Mouse (Mus musculus): ENCODE results near the gene Cog2. TPM values are rescaled to one million over a fixed set of nuclear protein-coding genes. Genes with fewer than 3 reads are reported as not detected.

Gene Cog2
- polyA plus RNA-seq, 1 experiment from 2014 or later, result 37.1 TPM

- Histone ChIP-seq H3K9ac (replicated peaks; ENCODE audit: low read length) (no peak overlapping the region), H3K36me3 (replicated peaks; ENCODE audit: control insufficient read depth, insufficient read depth, low read depth, low read length) (no peaks in the 10 kb centered on the region), H3K4me2 (ENCODE audit: low read depth, low read length) (no peak overlapping the region), H3K9me3 (replicated peaks; ENCODE audit: control insufficient read depth, low read length) (no peaks in the 10 kb centered on the region), H3K4me3 (ENCODE audit: low read depth, low read length) (no peak overlapping the region), H3K4me1 (ENCODE audit: control insufficient read depth, insufficient read depth, low read length) (no peaks in the 10 kb centered on the region), H3K27me3 (ENCODE audit: control insufficient read depth, insufficient read depth, low read length) (no peaks in the 10 kb centered on the region), H3K27ac (replicated peaks; ENCODE audit: low read depth, low read length) (no peak overlapping the region)
- WGBS, result 85% methylated on average over 6 of the region's 6 CpGs
- ATAC-seq (replicated peaks; ENCODE audit: insufficient number of reproducible peaks, low FRiP score, low TSS enrichment, low read depth) (no peak), DNase-seq (ENCODE audit: low spot score) (no peak)
Observed at GRCm38 (mm10) chr8:124489786-124490185, 30.8 kb upstream of the Cog2 start.

DNA sequence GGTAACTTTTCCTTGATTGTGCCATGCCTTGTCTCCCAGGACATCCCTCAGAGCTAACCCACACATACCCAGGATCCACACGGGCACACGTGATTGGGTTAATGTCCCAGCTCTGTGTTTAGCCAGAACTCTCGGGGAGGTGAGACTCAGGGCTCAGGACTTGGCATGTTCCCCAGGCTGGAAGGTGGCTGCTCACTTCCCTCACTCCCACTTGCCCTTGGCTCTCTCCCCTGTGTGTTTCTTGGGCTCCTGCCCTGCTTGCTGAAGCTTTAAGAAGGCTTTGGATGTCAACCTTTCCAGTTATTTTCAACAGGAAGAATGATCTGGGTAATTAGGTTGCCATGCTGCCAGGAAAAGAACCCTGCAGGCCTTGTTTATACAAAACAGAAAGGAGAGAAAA, 26.2 kb upstream of the Cog2 start:
- no peak for ATAC-seq (replicated peaks; ENCODE audit: insufficient number of reproducible peaks, low FRiP score, low TSS enrichment, low read depth)
- Histone ChIP-seq H3K4me1 (ENCODE audit: control insufficient read depth, insufficient read depth, low read length) (no peaks in the 10 kb centered on the region), H3K9ac (replicated peaks; ENCODE audit: low read length) (no peak overlapping the region), H3K4me2 (ENCODE audit: low read depth, low read length) (no peak overlapping the region), H3K27me3 (ENCODE audit: control insufficient read depth, insufficient read depth, low read length) (no peaks in the 10 kb centered on the region), H3K27ac (replicated peaks; ENCODE audit: low read depth, low read length) (no peak overlapping the region), H3K9me3 (replicated peaks; ENCODE audit: control insufficient read depth, low read length) (no peaks in the 10 kb centered on the region), H3K36me3 (replicated peaks; ENCODE audit: control insufficient read depth, insufficient read depth, low read depth, low read length) (no peaks in the 10 kb centered on the region), H3K4me3 (ENCODE audit: low read depth, low read length) (no peak overlapping the region)
- 81% methylated on average over 3 of the region's 3 CpGs for WGBS
- no peak for DNase-seq (ENCODE audit: low spot score)

- Histone ChIP-seq H3K36me3 (replicated peaks; ENCODE audit: control insufficient read depth, insufficient read depth, low read depth, low read length) (no peaks in the 10 kb centered on the region), H3K27ac (replicated peaks; ENCODE audit: low read depth, low read length) (no peak overlapping the region), H3K4me1 (ENCODE audit: control insufficient read depth, insufficient read depth, low read length) (no peaks in the 10 kb centered on the region), H3K27me3 (ENCODE audit: control insufficient read depth, insufficient read depth, low read length) (no peaks in the 10 kb centered on the region), H3K9me3 (replicated peaks; ENCODE audit: control insufficient read depth, low read length) (no peaks in the 10 kb centered on the region), H3K4me3 (ENCODE audit: low read depth, low read length) (no peak overlapping the region), H3K9ac (replicated peaks; ENCODE audit: low read length) (no peak overlapping the region), H3K4me2 (ENCODE audit: low read depth, low read length) (no peak overlapping the region)
- 90% methylated on average over 15 of the region's 15 CpGs for WGBS
- no peak for ATAC-seq (replicated peaks; ENCODE audit: insufficient number of reproducible peaks, low FRiP score, low TSS enrichment, low read depth)
- DNase-seq (ENCODE audit: low spot score), result no peak
Observed at GRCm38 (mm10) chr8:124494955-124495354, 25.6 kb upstream of the Cog2 start.

GRCm38 (mm10) chr8:124495676-124496075, 24.9 kb upstream of the Cog2 start:
- H3K4me2 ChIP-seq (ENCODE audit: low read depth, low read length), result no peak overlapping the region
- no peaks in the 10 kb centered on the region for H3K4me1 ChIP-seq (ENCODE audit: control insufficient read depth, insufficient read depth, low read length)
- H3K9me3 ChIP-seq (replicated peaks; ENCODE audit: control insufficient read depth, low read length), result no peaks in the 10 kb centered on the region
- H3K4me3 ChIP-seq (ENCODE audit: low read depth, low read length), result no peak overlapping the region
- H3K9ac ChIP-seq (replicated peaks; ENCODE audit: low read length), result no peak overlapping the region
- H3K27me3 ChIP-seq (ENCODE audit: control insufficient read depth, insufficient read depth, low read length), result no peaks in the 10 kb centered on the region
- ATAC-seq (replicated peaks; ENCODE audit: insufficient number of reproducible peaks, low FRiP score, low TSS enrichment, low read depth) (no peak), DNase-seq (ENCODE audit: low spot score) (no peak)
- no peaks in the 10 kb centered on the region for H3K36me3 ChIP-seq (replicated peaks; ENCODE audit: control insufficient read depth, insufficient read depth, low read depth, low read length)
- 77% methylated on average over 11 of the region's 11 CpGs for WGBS
- no peak overlapping the region for H3K27ac ChIP-seq (replicated peaks; ENCODE audit: low read depth, low read length)

DNA sequence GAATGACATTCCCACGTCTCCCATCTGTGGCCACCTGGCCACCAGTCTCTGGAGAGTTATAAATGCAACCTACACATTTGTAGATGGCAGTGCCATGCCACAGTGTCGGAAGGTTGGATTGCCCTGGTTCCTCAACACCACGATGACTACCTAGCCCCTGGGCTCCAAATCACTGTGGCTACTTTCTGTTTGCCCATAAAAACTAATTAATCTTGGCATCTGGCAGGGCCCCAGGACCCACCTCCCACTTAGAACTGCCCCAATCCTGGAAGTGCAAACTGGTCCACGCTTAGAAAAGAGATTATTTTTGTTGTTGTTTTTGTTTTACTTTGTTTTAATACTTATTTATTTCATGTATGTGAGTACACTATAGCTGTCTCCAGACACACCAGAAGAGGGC, 24.3 kb upstream of the Cog2 start:
- H3K27me3 ChIP-seq (ENCODE audit: control insufficient read depth, insufficient read depth, low read length), result no peaks in the 10 kb centered on the region
- H3K27ac ChIP-seq (replicated peaks; ENCODE audit: low read depth, low read length), result no peak overlapping the region
- no peak overlapping the region for H3K9ac ChIP-seq (replicated peaks; ENCODE audit: low read length)
- WGBS, result 81% methylated on average over 4 of the region's 4 CpGs
- no peaks in the 10 kb centered on the region for H3K9me3 ChIP-seq (replicated peaks; ENCODE audit: control insufficient read depth, low read length)
- ATAC-seq (replicated peaks; ENCODE audit: insufficient number of reproducible peaks, low FRiP score, low TSS enrichment, low read depth) (no peak), DNase-seq (ENCODE audit: low spot score) (no peak)
- H3K36me3 ChIP-seq (replicated peaks; ENCODE audit: control insufficient read depth, insufficient read depth, low read depth, low read length), result no peaks in the 10 kb centered on the region
- H3K4me2 ChIP-seq (ENCODE audit: low read depth, low read length), result no peak overlapping the region
- no peak overlapping the region for H3K4me3 ChIP-seq (ENCODE audit: low read depth, low read length)
- no peaks in the 10 kb centered on the region for H3K4me1 ChIP-seq (ENCODE audit: control insufficient read depth, insufficient read depth, low read length)

GRCm38 (mm10) chr8:124496871-124497270, 23.7 kb upstream of the Cog2 start:
- no peak overlapping the region for H3K27ac ChIP-seq (replicated peaks; ENCODE audit: low read depth, low read length)
- no peak overlapping the region for H3K4me2 ChIP-seq (ENCODE audit: low read depth, low read length)
- H3K27me3 ChIP-seq (ENCODE audit: control insufficient read depth, insufficient read depth, low read length), result no peaks in the 10 kb centered on the region
- DNase-seq (ENCODE audit: low spot score), result no peak
- H3K36me3 ChIP-seq (replicated peaks; ENCODE audit: control insufficient read depth, insufficient read depth, low read depth, low read length), result no peaks in the 10 kb centered on the region
- no peak for ATAC-seq (replicated peaks; ENCODE audit: insufficient number of reproducible peaks, low FRiP score, low TSS enrichment, low read depth)
- no peaks in the 10 kb centered on the region for H3K9me3 ChIP-seq (replicated peaks; ENCODE audit: control insufficient read depth, low read length)
- no peak overlapping the region for H3K9ac ChIP-seq (replicated peaks; ENCODE audit: low read length)
- 87% methylated on average over 5 of the region's 5 CpGs for WGBS
- H3K4me1 ChIP-seq (ENCODE audit: control insufficient read depth, insufficient read depth, low read length), result no peaks in the 10 kb centered on the region
- no peak overlapping the region for H3K4me3 ChIP-seq (ENCODE audit: low read depth, low read length)

GRCm38 (mm10) chr8:124498398-124498797, 22.2 kb upstream of the Cog2 start:
- Histone ChIP-seq H3K9me3 (replicated peaks; ENCODE audit: control insufficient read depth, low read length) (no peaks in the 10 kb centered on the region), H3K36me3 (replicated peaks; ENCODE audit: control insufficient read depth, insufficient read depth, low read depth, low read length) (no peaks in the 10 kb centered on the region), H3K9ac (replicated peaks; ENCODE audit: low read length) (no peak overlapping the region), H3K4me1 (ENCODE audit: control insufficient read depth, insufficient read depth, low read length) (no peaks in the 10 kb centered on the region), H3K4me3 (ENCODE audit: low read depth, low read length) (no peak overlapping the region), H3K27me3 (ENCODE audit: control insufficient read depth, insufficient read depth, low read length) (no peaks in the 10 kb centered on the region), H3K4me2 (ENCODE audit: low read depth, low read length) (no peak overlapping the region), H3K27ac (replicated peaks; ENCODE audit: low read depth, low read length) (no peak overlapping the region)
- ATAC-seq (replicated peaks; ENCODE audit: insufficient number of reproducible peaks, low FRiP score, low TSS enrichment, low read depth), result no peak
- no peak for DNase-seq (ENCODE audit: low spot score)

- WGBS, result 56% methylated on average over 7 of the region's 7 CpGs
- ATAC-seq (replicated peaks; ENCODE audit: insufficient number of reproducible peaks, low FRiP score, low TSS enrichment, low read depth) (no peak), DNase-seq (ENCODE audit: low spot score) (no peak)
- no peaks in the 10 kb centered on the region for H3K27me3 ChIP-seq (ENCODE audit: control insufficient read depth, insufficient read depth, low read length)
- no peak overlapping the region for H3K4me3 ChIP-seq (ENCODE audit: low read depth, low read length)
- H3K9ac ChIP-seq (replicated peaks; ENCODE audit: low read length), result no peak overlapping the region
- no peak overlapping the region for H3K4me2 ChIP-seq (ENCODE audit: low read depth, low read length)
- no peak overlapping the region for H3K27ac ChIP-seq (replicated peaks; ENCODE audit: low read depth, low read length)
- H3K4me1 ChIP-seq (ENCODE audit: control insufficient read depth, insufficient read depth, low read length), result no peaks in the 10 kb centered on the region
- no peaks in the 10 kb centered on the region for H3K36me3 ChIP-seq (replicated peaks; ENCODE audit: control insufficient read depth, insufficient read depth, low read depth, low read length)
- H3K9me3 ChIP-seq (replicated peaks; ENCODE audit: control insufficient read depth, low read length), result no peaks in the 10 kb centered on the region
Observed at GRCm38 (mm10) chr8:124499236-124499937, 21.2 kb upstream of the Cog2 start.
